Mouse (Mus musculus) midbrain, embryonic 12.5 days (tissue): ENCODE measurements around the gene Nek8. TPM values are rescaled to one million over a fixed set of nuclear protein-coding genes. Genes with fewer than 3 reads are reported as not detected.
A peak's percentile ranks its signal among the peaks of the same experiment; 100 is the strongest.
"Not testable (repeated sequence)": the region's sequence is repeated elsewhere in the genome, so short reads cannot be mapped to it uniquely, and the experiment has no call there.

Experiments used
- ATAC-seq: fragments of 200-750 bp; cut with Nextera tagmentation; 2 replicates; pipeline ENCODE4 v1.8.0; 2017; ENCODE audit warnings: low read depth, moderate TSS enrichment, moderate library complexity; ENCODE audit not compliant: low FRiP score
- H3K27ac ChIP-seq: fragments of 300-500 bp; sonication (generic); replicated peaks from 2 replicates; pipeline ENCODE4 v1.5.1; 2016; ENCODE audit warnings: mild to moderate bottlenecking
- H3K27me3 ChIP-seq: fragments of 300-500 bp; sonication (generic); 2 replicates; pipeline ENCODE4 v1.6.1; 2016; ENCODE audit warnings: mild to moderate bottlenecking
- H3K36me3 ChIP-seq: fragments of 300-500 bp; sonication (generic); 2 replicates; pipeline ENCODE4 v1.6.1; 2016
- H3K4me1 ChIP-seq: fragments of 300-500 bp; sonication (generic); 2 replicates; pipeline ENCODE4 v1.6.1; 2016
- H3K4me2 ChIP-seq: fragments of 300-500 bp; sonication (generic); replicated peaks from 2 replicates; pipeline ENCODE4 v1.6.1; 2016; ENCODE audit warnings: mild to moderate bottlenecking, moderate library complexity
- H3K4me3 ChIP-seq: fragments of 300-500 bp; sonication (generic); 2 replicates; pipeline ENCODE4 v1.5.1; 2016; ENCODE audit warnings: mild to moderate bottlenecking
- H3K9ac ChIP-seq: fragments of 300-500 bp; sonication (generic); replicated peaks from 2 replicates; pipeline ENCODE4 v1.6.1; 2016; ENCODE audit warnings: mild to moderate bottlenecking, moderate library complexity
- H3K9me3 ChIP-seq: fragments of 300-500 bp; sonication (generic); 2 replicates; pipeline ENCODE4 v1.6.1; 2016; ENCODE audit warnings: mild to moderate bottlenecking
- WGBS: fragments of 180-500 bp; shearing (Covaris S2); methylation state at CpG from one replicate; pipeline ENCODE4 v1.1.7; 2016; 5-methylcytosine and 5-hydroxymethylcytosine counted together
- polyA plus RNA-seq: library from polyadenylated mRNA; unstranded; fragments of >200 nt; fragmentation: Nextera tagmentation; extraction: Ambion mirVana; gene quantifications from 2 replicates; pipeline ENCODE4 v1.2.1, GENCODE M21; 2016

Gene Nek8
- polyA plus RNA-seq, 1 experiment from 2014 or later, result 8.2 TPM

DNA sequence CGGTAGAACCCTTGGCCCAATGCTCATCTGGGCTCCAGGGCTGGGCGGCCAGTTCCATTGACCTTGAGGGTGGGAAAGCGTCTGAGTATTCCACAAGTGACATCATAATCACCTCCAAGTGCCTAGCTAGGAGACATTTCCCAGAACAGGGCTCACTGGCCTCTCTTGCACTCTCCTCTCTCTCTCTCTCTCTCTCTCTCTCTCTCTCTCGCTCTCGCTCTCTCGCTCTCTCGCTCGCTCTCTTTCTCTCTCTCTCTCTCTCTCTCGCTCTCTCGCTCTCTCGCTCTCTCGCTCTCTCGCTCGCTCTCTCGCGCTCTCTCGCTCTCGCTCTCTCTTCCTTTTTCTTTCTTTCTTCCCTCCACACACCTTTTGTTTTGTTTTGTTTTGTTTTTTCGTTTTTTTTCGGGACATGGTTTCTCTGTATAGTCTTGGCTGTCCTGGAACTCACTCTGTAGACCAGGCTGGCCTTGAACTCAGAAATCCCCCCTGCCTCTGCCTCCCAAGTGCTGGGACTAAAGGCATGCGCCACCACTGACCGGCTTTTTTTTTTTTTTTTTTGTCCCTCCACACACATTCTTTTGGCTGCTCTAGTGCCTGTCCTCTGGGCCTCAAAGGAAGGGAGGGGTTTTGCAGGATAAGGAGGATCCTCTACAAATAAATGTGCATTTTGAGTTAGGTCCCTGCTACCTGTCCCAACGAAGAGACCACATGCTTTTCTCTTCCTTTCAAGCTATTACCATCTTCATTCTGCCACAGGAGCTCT lies 18.8 kb upstream of the Nek8 start:
- Histone ChIP-seq H3K4me1 (peaks cover 13% of the 10 kb centered on the region), H3K4me2 (peak overlapping the region; percentile 53), H3K9ac (no peak overlapping the region), H3K9me3 (no peaks in the 10 kb centered on the region), H3K4me3 (peak overlapping the region; percentile 37), H3K36me3 (peaks cover 24% of the 10 kb centered on the region), H3K27ac (no peak overlapping the region), H3K27me3 (no peaks in the 10 kb centered on the region)
- 66% methylated on average over 23 of the region's 23 CpGs for WGBS
- no peak for ATAC-seq

DNA sequence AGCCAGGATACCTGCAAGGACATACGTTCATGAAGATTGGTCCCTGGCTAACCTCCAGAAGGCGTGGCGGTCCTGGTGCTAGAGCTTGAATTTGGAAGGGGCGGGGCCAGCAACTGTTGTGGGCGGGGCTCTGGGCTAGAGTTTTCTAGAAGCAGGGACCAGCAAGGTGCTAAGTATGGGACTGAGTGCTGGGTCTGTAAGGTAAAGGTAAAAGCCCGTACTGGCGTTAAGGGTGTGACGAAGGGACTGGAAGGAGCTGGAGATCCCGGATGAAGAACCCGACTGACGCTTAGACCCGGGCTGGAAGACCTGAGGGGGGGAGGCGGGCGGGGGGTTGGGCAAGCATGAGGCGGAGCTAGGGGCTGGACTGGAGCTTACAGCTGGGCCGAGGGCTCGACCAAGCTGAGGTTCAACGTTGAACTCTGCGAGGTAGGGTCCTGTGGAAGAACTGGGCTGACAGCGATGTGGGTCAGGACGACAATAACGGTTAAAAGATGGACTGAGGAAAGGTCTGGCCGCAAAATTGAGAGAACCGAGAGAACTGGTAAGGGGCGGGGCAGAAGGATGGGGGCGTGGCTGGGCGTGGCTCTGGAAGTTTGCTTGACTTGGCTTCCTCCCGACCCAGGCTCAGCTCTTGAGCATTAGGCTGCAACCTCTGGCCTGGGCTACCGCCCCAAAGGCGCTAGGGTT lies 18.1 kb upstream of the Nek8 start:
- Histone ChIP-seq H3K27me3 (no peaks in the 10 kb centered on the region), H3K4me2 (peak overlapping the region; percentile 53), H3K4me3 (peak overlapping the region; percentile 37), H3K4me1 (peaks cover 21% of the 10 kb centered on the region), H3K36me3 (peaks cover 24% of the 10 kb centered on the region), H3K9me3 (no peaks in the 10 kb centered on the region), H3K9ac (peak overlapping the region; percentile 16; the same call in 1 of the 2 replicates), H3K27ac (no peak overlapping the region)
- peak; percentile 48 for ATAC-seq
- 2% methylated on average over 30 of the region's 30 CpGs for WGBS

DNA sequence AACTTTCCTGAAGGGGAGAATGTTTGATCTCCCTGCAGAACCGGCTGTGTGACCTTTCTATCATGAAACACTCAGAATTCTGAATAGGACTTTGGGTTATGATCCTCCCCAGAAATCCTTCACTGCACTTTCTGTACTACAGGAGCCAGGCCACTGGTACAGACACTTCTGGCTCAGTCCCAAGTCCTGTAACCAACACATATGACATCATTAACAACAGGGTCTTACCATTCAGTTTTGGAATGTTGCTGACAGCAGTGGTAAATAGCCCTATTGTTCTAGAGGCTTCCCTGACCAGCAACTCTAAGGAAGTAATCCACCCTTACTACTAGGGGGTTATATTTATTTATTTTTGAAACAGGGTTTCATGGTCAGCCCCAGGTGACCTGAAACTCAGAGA lies 16.6 kb upstream of the Nek8 start, which contains the start of gene Proca1:
Gene Proca1, plus strand, starts transcription at position 280 of the 400 bp plus-strand sequence.
- Histone ChIP-seq H3K4me1 (peaks cover 24% of the 10 kb centered on the region), H3K4me3 (no peak within 1 kb of the TSS), H3K9ac (no peak within 1 kb of the TSS), H3K4me2 (peak within 1 kb of the TSS; percentile 53; the same call in 1 of the 2 replicates), H3K27ac (no peak within 1 kb of the TSS), H3K9me3 (no peaks in the 10 kb centered on the region), H3K27me3 (no peaks in the 10 kb centered on the region), H3K36me3 (peaks cover 24% of the 10 kb centered on the region)
- ATAC-seq, result no peak
- WGBS, result 84% methylated on average over 1 of the region's 1 CpGs

DNA sequence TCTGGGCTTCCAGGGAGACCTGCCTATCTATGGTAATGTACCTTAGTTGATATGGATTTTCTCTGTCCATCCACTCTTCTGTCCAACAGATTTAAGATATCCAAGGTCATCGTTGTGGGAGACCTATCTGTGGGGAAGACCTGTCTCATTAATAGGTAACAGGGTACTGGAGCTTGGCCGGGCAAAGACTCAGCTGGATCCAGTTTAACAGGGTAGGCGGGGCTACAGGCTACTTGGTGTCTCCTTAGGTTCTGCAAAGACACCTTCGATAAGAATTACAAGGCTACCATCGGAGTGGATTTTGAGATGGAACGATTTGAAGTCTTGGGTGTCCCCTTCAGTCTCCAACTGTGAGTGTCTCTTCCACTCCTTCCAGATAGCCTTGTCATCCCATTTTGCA lies 13.6 kb upstream of the Nek8 start:
- no peak for ATAC-seq
- H3K36me3 ChIP-seq, result peaks cover 24% of the 10 kb centered on the region
- no peaks in the 10 kb centered on the region for H3K27me3 ChIP-seq
- peak overlapping the region; percentile 92 for H3K27ac ChIP-seq
- H3K9me3 ChIP-seq, result no peaks in the 10 kb centered on the region
- H3K9ac ChIP-seq, result 0 out of 2 replicates have a peak overlapping the region, but pooled peaks have one; percentile 84
- peaks cover 25% of the 10 kb centered on the region for H3K4me1 ChIP-seq
- H3K4me2 ChIP-seq, result peak overlapping the region; percentile 67
- H3K4me3 ChIP-seq, result peak overlapping the region; percentile 71
- WGBS, result 73% methylated on average over 6 of the region's 6 CpGs

DNA sequence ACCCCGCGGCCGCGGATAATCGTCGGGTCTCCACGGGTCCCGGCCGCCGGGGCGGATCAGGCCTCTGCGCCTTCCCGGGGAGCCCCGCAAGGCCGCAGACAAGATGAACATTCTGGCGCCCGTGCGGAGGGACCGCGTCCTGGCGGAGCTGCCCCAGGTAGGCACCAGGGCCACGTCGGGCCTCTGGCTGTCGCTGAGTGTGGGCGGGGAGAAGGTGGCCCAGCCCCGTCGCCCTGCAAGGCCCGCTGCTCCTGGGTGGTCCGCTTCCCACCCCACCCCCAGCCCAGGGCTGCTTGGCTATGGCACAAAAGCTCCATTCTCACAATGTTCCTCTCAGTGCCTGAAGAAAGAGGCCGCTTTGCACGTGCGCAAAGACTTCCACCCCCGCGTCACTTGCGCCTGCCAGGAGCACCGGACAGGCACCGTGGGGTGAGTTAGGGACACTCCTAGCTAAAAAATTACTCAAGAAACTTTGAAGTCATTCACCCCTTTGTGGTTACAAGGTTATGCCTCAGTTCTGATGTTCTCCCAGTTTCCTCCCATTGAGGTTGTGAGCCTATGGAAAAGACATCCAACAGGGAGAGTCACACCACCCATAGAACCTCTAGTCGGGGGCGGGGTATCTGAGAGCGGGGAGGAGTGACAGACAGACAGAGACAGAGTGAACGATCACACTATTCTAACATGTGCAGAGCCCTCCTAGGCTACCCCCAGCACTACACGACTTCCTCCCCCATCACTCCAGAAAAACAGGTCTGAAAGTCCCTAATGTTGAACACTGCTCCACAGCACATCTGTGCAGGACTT lies 13.0 kb upstream of the Nek8 start:
- Histone ChIP-seq H3K9me3 (no peaks in the 10 kb centered on the region), H3K4me1 (peaks cover 19% of the 10 kb centered on the region), H3K27me3 (no peaks in the 10 kb centered on the region), H3K4me3 (peak overlapping the region; percentile 71), H3K4me2 (peak overlapping the region; percentile 67), H3K36me3 (peaks cover 24% of the 10 kb centered on the region), H3K27ac (peak overlapping the region; percentile 92), H3K9ac (peak overlapping the region; percentile 84)
- under 1% methylated on average over 42 of the region's 42 CpGs for WGBS
- peak; percentile 87 for ATAC-seq

DNA sequence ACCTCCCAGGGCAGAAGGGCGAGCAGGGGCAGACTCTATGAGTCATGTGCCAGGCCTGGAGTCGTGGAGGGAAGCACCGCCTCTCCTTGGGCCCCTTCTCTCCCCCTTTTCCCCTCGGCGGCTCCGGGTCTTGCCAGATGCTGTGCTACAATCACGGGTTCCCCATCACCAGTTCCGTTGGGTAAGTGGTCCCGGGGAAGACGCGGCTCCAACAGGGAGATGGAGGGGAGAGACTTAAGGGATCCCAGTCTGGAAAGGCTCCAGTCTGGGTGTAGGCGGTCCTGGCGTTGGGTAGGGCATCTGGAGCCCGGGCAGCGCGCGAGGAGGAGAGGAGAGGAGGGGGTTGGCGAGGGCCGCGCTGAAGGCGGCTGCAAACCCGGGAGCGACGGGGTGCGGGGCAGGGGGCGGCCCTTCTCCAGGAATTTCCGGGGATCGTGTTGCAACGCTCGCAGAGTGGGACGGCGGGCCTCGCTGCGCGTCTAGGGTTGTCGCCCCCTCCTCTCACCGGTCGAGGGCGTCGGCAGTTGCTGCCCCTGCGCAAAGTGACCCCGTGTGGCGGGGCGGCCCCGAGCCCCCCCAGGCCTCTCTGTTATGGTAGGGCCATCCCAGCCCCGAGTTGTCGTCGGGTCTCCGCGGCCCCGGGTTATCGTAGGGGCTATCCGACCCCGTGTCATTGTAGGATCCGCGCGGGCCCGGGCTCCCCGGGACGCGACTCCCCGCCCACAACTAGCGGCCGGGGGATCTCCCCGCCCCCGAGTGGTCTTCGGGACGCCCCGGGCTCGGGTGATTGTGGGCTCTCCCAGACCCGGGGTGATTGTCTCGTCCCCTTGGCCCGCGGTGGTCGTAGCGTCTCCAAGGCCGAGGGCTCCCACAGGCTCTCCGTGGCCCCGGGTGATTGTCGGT lies 12.1 kb upstream of the Nek8 start, which contains the start of gene Rab34:
Gene Rab34, plus strand, starts transcription at position 100 of the 903 bp plus-strand sequence.
- Histone ChIP-seq H3K27ac (peak within 1 kb of the TSS; percentile 92), H3K4me3 (peak within 1 kb of the TSS; percentile 71), H3K4me2 (peak within 1 kb of the TSS; percentile 67), H3K9ac (peak within 1 kb of the TSS; percentile 84), H3K27me3 (no peaks in the 10 kb centered on the region), H3K4me1 (peaks cover 16% of the 10 kb centered on the region), H3K36me3 (peaks cover 24% of the 10 kb centered on the region), H3K9me3 (no peaks in the 10 kb centered on the region)
- under 1% methylated on average over 71 of the region's 80 CpGs for WGBS
- ATAC-seq, result peak; percentile 81

DNA sequence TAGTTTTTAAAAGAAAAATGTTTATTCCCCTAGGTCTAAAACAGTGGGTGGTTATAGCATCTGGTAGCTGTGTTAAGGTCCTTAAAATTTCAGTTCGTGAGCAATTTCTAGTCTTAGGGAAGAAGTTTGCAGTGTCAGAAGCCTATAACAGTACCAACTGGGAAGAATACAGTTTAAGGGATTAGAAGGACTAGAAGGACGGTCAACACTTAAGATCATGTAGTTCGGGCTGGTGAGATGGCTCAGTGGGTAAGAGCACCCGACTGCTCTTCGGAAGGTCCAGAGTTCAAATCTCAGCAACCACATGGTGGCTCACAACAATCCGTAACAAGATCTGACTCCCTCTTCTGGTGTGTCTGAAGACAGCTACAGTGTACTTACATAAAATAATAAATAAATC lies 8.2 kb upstream of the Nek8 start:
- not testable (repeated sequence) for H3K9me3 ChIP-seq, H3K4me2 ChIP-seq, H3K27me3 ChIP-seq, H3K9ac ChIP-seq, ATAC-seq, H3K4me3 ChIP-seq, H3K27ac ChIP-seq
- 94% methylated on average over 6 of the region's 6 CpGs for WGBS
- Histone ChIP-seq H3K4me1 (peaks cover 30% of the 10 kb centered on the region), H3K36me3 (peaks cover 26% of the 10 kb centered on the region)

DNA sequence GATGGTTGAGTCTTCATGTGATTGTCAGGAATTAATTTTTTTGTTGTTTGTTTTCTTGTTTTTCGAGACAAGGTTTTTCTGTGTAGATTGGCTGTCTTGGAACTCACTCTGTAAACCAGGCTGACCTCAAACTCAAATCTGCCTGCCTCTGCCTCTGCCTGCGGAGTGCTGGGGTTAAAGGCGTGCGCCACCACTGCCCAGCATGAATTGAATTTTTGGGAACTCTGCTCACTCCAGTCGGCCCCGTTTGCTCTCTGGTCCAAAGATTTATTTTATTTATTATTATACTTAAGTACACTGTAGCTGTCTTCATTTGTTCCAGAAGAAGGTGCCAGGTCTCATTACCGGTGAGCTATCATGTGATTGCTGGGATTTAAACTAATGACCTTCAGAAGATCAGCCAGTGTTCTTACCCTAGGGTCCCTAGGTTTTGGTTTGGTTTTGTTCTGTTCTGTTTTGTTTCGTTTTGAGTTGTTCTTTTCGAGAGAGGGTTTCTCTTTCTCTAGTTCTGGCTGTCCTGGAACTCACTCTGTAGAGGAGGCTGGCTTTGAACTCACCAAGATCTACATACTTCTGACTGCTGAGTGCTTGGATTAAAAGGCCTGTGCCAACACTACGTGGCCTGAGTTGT lies 7.5 kb upstream of the Nek8 start:
- no peak overlapping the region for H3K27ac ChIP-seq
- WGBS, result 54% methylated on average over 10 of the region's 10 CpGs
- no peak for ATAC-seq
- no peaks in the 10 kb centered on the region for H3K9me3 ChIP-seq
- H3K36me3 ChIP-seq, result peaks cover 30% of the 10 kb centered on the region
- H3K4me3 ChIP-seq, result peak overlapping the region; percentile 65
- H3K27me3 ChIP-seq, result no peaks in the 10 kb centered on the region
- peak overlapping the region; percentile 77 for H3K4me2 ChIP-seq
- H3K4me1 ChIP-seq, result peaks cover 32% of the 10 kb centered on the region
- H3K9ac ChIP-seq, result 0 out of 2 replicates have a peak overlapping the region, but pooled peaks have one; percentile 4

DNA sequence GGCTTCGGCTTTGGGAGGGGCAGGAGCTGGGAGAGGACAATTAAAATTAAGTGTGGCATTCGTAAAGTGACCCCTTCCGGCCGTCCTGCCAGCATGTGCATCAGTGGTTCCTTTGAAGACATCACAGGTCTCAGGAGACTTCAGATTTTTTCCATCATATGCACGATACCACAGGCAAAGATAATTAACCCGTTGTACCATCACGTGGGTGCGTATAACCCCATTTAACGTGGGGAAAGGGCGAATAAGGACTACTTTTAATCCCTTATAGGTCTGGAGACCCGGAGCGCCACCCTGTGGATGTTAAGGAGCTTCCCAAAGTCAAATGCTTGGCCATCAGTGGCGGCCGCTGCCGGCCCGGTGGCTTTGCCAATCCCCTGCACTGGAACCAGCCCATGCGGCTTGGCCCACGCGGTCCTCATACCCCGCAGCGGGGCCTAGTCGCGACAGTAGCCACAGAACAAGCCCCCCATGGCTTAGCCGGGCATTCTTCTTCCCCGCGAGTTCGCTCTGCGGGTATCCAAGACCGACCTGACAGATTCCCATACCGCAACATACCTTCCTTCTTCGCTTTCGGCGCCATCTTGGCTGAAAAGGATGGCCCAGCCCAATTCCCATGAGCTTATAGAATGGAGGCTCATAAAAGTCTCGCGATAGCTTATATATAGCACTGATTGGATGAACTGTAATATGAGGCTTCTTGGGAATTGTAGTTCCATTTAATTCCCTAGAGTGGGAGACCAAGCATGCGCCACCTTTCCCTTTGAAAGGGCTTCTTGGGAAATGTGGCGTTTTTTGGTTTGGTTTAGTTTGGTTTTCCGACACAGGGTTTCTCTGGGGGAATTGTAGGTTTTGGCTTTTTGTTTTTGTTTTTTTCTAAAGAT lies 6.7 kb upstream of the Nek8 start, which contains the start of gene Rpl23a:
Gene Rpl23a, minus strand, starts transcription at position 624 of the 884 bp plus-strand sequence.
- Histone ChIP-seq H3K9ac (peak within 1 kb of the TSS; percentile 81), H3K9me3 (no peaks in the 10 kb centered on the region), H3K36me3 (peaks cover 30% of the 10 kb centered on the region), H3K27me3 (no peaks in the 10 kb centered on the region), H3K4me1 (peaks cover 39% of the 10 kb centered on the region), H3K4me2 (peak within 1 kb of the TSS; percentile 77), H3K27ac (peak within 1 kb of the TSS; percentile 93), H3K4me3 (peak within 1 kb of the TSS; percentile 65)
- ATAC-seq, result peak; percentile 91
- WGBS, result under 1% methylated on average over 38 of the region's 38 CpGs

DNA sequence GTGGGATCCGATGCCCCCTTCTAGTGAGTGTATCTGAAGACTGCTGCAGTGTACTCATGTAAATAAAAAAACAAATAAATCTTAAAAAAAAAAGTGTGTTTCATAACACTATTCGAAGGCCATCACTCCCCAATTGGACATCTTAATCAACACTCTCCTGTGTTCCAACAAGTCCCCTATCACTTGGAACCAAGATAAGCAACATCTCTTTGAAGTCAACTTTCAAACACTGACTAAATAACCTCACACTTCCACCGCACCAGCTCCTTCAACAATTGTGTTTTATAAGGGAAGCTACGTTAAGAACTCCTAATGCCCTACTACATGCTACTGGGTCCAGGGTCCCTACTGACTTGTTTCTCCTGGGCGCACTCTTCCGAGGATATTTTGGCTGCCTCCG lies 6.0 kb upstream of the Nek8 start:
- peak overlapping the region; percentile 77 for H3K4me2 ChIP-seq
- peaks cover 38% of the 10 kb centered on the region for H3K4me1 ChIP-seq
- peak overlapping the region; percentile 93; the same call in 1 of the 2 replicates for H3K27ac ChIP-seq
- H3K9ac ChIP-seq, result peak overlapping the region; percentile 81
- H3K36me3 ChIP-seq, result peaks cover 30% of the 10 kb centered on the region
- peak overlapping the region; percentile 65 for H3K4me3 ChIP-seq
- 10% methylated on average over 7 of the region's 7 CpGs for WGBS
- no peaks in the 10 kb centered on the region for H3K9me3 ChIP-seq
- no peak for ATAC-seq
- H3K27me3 ChIP-seq, result no peaks in the 10 kb centered on the region
